Mouse (Mus musculus) embryo, embryonic 11 days (tissue): Measurements from ENCODE around the gene Zfp626.
"Not testable (repeated sequence)": the region's sequence is repeated elsewhere in the genome, so short reads cannot be mapped to it uniquely, and the experiment has no call there.

Experiments
- DNase-seq: peaks from one replicate; pipeline ENCODE4 v3.0.0-alpha.2; 2015

Zfp626 gene

DNA sequence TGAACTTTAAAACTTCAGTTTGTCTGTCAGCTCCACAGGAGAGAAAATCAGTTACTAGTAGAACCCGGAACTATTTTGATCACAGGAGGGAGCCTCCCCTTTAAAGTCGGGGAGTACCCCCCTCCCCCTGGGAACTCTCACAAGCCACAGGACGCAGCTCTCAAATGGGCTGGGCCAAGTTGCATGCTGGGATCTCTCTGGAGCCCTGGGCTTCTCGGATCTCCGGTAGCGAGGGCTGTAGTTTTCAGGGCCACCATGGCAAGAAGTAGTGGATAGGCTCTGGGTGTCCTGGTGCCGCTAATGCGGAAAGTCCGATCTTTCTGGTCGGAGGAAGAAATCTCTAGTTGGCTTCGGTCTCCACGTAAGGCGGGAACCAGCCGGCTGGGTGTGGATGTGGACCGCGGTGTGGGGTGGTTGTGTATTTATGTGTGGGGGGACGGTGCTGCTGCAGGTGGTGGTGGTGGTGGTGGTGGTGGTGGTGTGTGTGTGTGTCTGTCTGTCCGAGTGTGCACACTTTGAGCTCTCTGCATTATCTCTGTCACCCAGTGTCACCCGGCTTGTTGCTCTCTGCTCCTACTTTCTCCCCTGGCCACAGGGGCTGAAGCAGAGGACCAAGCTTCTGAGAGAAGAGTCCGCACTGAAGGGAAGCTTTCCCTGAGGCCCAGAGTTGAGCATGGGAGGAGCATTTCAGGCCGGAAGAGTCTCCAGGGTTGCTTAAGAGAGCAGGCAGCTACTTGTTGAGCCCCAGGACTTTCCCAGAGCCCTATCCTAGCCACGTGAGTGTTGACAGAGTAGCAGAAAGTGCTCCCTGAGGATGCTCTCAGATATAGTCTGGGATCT, 53.6 kb downstream of the Zfp626 start:
- peak; percentile 85 for DNase-seq

DNA sequence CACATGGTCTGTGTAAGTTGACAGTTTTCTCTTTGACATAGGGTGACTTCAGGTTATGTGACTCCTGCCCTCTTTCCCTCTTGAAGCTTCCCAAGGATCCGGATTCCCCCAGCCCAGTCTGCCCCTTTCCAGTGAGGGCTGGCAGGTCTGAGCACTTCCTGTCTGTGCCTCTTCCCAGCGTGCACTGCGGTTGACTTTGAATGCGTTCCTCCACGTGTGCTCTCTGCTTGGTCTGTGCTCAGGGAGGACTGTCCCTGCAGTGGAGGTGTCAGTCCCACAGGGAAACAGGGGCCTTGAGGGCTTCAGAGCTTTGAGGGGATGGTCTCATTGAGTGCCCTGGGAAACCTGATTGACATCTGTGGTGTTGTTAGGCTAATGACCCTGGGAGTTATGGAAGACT, 55.6 kb downstream of the Zfp626 start:
- DNase-seq, result not testable (repeated sequence)
